Mouse (Mus musculus): ENCODE measurements around the gene Fv1. TPM values are rescaled to one million over a fixed set of nuclear protein-coding genes. Genes with fewer than 3 reads are reported as not detected.
"Not testable (repeated sequence)": the region's sequence is repeated elsewhere in the genome, so short reads cannot be mapped to it uniquely, and the experiment has no call there.

Gene Fv1
- polyA plus RNA-seq, 1 experiment = 1.0 TPM

DNA sequence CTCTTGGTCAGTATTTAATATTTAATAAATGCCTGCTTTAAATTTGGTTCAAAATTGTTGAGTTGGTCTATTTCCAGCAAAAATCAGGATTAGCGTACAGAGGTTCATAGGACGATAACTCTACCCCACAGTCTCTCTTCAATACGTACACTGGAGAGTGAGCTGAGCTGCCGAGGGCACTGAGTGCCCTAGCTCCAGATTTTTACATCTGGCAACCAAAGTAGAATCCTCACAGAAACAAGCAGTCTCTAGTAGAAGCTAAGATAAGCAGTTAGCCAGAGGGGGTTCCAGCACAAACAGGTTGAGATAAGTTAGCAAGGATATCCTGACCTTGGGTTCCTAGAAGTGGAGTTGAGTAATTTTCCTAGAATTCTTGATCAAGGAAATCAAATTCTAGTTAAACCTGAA, 20.2 kb upstream of the Fv1 start:
- Histone ChIP-seq H3K4me3 (ENCODE audit: insufficient read depth, low read depth, low read length) (peak overlapping the region; percentile 100), H3K27me3 (replicated peaks; ENCODE audit: control insufficient read depth, insufficient read depth, low read length) (no peaks in the 10 kb centered on the region), H3K36me3 (ENCODE audit: control insufficient read depth, insufficient read depth, low read length) (peaks cover 4% of the 10 kb centered on the region), H3K4me1 (ENCODE audit: control insufficient read depth, insufficient read depth, low read length) (peaks cover 9% of the 10 kb centered on the region; the same call in 1 of the 2 replicates), H3K27ac (ENCODE audit: insufficient read depth, low read depth, low read length) (peak overlapping the region; percentile 82)
- WGBS = 1% methylated on average over 4 of the region's 4 CpGs
- no peak for DNase-seq
- TF ChIP-seq POLR2A (IDR thresholded peaks at IDR 0.05; ENCODE audit: low read depth, low read length) (no peak), CTCF (conservative IDR thresholded peaks at IDR 0.05; ENCODE audit: insufficient read depth, insufficient read length, low read depth, low read length) (no peak)

DNA sequence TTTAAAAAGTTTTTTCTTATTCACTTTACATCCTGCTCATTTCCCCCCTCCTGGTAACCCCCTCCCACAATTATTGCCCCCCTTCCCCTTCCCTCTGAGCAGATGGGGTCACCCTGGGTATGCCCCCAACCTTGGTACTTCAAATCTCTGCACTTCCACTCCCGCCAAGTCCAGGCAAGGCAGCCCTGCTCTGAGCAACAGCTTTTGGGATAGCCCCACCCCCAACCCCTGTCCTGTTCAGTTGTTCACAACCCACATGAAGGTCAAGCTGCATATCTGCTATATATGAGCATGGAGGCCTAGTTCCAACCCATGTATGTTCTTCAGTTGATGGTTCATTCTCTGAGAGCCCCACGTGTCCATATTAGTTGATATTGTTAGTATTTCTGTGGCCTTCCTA, 18.0 kb upstream of the Fv1 start:
- WGBS = 75% methylated on average over 2 of the region's 2 CpGs
- no peak for TF ChIP-seq CTCF (conservative IDR thresholded peaks at IDR 0.05; ENCODE audit: insufficient read depth, insufficient read length, low read depth, low read length)
- no peak for TF ChIP-seq POLR2A (IDR thresholded peaks at IDR 0.05; ENCODE audit: low read depth, low read length)
- Histone ChIP-seq H3K4me3 (ENCODE audit: insufficient read depth, low read depth, low read length) (no peak overlapping the region), H3K4me1 (ENCODE audit: control insufficient read depth, insufficient read depth, low read length) (peaks cover 9% of the 10 kb centered on the region; the same call in 1 of the 2 replicates), H3K27me3 (replicated peaks; ENCODE audit: control insufficient read depth, insufficient read depth, low read length) (no peaks in the 10 kb centered on the region), H3K27ac (ENCODE audit: insufficient read depth, low read depth, low read length) (no peak overlapping the region), H3K36me3 (ENCODE audit: control insufficient read depth, insufficient read depth, low read length) (no peaks in the 10 kb centered on the region)
- DNase-seq = no peak

DNA sequence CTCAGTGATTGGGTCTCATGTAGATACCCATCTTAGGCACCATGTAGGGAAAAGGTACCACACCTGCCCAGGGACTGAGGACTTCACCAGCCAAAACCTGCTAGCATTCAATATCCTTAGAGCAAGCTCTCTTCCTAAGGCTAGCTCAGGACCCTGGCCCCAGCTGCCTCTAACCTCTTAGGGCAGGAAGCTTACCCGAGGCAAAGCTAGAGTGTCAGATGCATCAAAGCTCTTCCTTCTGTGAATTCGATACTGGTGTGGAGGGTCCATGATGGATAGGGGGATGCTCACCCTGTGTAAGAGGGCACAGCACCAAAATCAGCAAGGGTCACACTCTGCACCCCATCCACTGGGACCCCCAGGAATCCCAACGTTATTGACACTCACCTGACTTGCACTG, 6.7 kb upstream of the Fv1 start:
- WGBS = 82% methylated on average over 3 of the region's 3 CpGs
- H3K36me3 ChIP-seq (ENCODE audit: control insufficient read depth, insufficient read depth, low read length) = no peaks in the 10 kb centered on the region
- TF ChIP-seq POLR2A (IDR thresholded peaks at IDR 0.05; ENCODE audit: low read depth, low read length) = no peak
- TF ChIP-seq CTCF (conservative IDR thresholded peaks at IDR 0.05; ENCODE audit: insufficient read depth, insufficient read length, low read depth, low read length) = no peak

DNA sequence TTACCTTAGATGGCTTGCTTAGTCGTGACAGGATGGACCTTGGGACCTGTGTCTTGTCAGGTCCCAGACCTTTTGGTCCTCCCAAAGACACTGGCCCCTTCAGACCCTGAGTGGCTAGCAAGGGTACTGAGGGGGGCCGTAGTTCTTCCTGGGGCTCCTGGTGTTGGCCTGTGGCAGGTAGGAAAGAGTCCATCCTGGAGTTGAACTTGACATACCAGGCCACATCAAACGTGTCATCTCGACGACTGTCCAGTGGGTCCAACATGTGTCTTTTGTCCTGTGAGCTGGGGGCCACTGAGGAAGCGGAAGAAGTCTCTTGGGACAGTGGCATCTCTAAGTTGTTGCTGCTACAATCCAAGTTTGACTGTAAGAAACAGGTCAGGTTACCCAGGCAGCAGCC, 3.1 kb upstream of the Fv1 start:
- Histone ChIP-seq H3K27ac (ENCODE audit: insufficient read depth, low read depth, low read length) (no peak overlapping the region), H3K4me3 (ENCODE audit: insufficient read depth, low read depth, low read length) (no peak overlapping the region), H3K27me3 (replicated peaks; ENCODE audit: control insufficient read depth, insufficient read depth, low read length) (no peaks in the 10 kb centered on the region), H3K4me1 (ENCODE audit: control insufficient read depth, insufficient read depth, low read length) (peaks cover 7% of the 10 kb centered on the region), H3K36me3 (ENCODE audit: control insufficient read depth, insufficient read depth, low read length) (no peaks in the 10 kb centered on the region)
- TF ChIP-seq CTCF (conservative IDR thresholded peaks at IDR 0.05; ENCODE audit: insufficient read depth, insufficient read length, low read depth, low read length) (no peak), POLR2A (IDR thresholded peaks at IDR 0.05; ENCODE audit: low read depth, low read length) (no peak)
- 88% methylated on average over 6 of the region's 6 CpGs for WGBS
- DNase-seq = no peak

More for the DNA sequence above, 6.7 kb upstream of the Fv1 start:
- DNase-seq = no peak
- Histone ChIP-seq H3K27ac (ENCODE audit: insufficient read depth, low read depth, low read length) (no peak overlapping the region), H3K4me3 (ENCODE audit: insufficient read depth, low read depth, low read length) (no peak overlapping the region), H3K27me3 (replicated peaks; ENCODE audit: control insufficient read depth, insufficient read depth, low read length) (no peaks in the 10 kb centered on the region), H3K4me1 (ENCODE audit: control insufficient read depth, insufficient read depth, low read length) (no peaks in the 10 kb centered on the region)

DNA sequence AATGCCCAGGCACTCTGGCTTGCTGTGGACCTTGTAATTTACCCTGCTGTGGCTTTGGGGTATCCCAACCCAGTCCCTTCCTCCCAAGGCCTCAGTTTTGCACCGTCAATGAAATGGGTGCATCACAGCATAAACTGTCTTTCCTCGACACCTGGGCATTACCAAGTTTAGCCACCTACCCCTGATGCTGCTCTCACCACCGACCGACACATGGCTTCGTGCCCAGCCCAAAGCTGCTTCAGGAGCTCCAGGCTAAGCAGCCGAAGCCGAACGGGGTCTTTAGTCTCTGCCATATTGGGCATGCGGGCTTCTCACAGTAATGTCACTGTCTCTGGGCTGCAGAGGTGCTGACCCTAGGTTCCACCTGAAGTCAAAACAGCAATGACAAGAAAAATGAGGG, 2.7 kb upstream of the Fv1 start:
- no peaks in the 10 kb centered on the region for H3K36me3 ChIP-seq (ENCODE audit: control insufficient read depth, insufficient read depth, low read length)
- no peak overlapping the region for H3K4me3 ChIP-seq (ENCODE audit: insufficient read depth, low read depth, low read length)
- TF ChIP-seq CTCF (conservative IDR thresholded peaks at IDR 0.05; ENCODE audit: insufficient read depth, insufficient read length, low read depth, low read length) (no peak), POLR2A (IDR thresholded peaks at IDR 0.05; ENCODE audit: low read depth, low read length) (no peak)
- H3K27me3 ChIP-seq (replicated peaks; ENCODE audit: control insufficient read depth, insufficient read depth, low read length) = no peaks in the 10 kb centered on the region
- WGBS = 95% methylated on average over 9 of the region's 9 CpGs
- H3K27ac ChIP-seq (ENCODE audit: insufficient read depth, low read depth, low read length) = no peak overlapping the region
- DNase-seq = no peak
- peaks cover 7% of the 10 kb centered on the region for H3K4me1 ChIP-seq (ENCODE audit: control insufficient read depth, insufficient read depth, low read length)

DNA sequence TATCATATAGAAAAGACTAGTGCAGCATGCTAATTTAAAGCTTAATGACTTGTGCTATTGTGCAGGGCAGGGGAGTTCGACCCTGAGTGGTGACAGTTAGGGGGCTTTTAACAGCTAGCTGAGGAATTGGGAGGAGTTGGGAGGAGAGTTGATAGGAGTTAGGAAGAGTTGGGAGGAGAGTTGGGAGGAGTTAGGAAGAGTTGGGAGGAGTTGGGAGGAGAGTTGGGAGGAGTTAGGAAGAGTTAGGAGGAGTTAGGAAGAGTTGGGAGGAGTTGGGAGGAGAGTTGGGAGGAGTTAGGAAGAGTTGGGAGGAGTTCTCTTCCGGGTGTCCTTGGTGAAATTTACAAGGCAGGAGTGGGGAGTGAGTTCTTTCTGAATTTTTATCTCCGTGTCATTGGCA, 2.0 kb upstream of the Fv1 start:
- H3K27me3 ChIP-seq (replicated peaks; ENCODE audit: control insufficient read depth, insufficient read depth, low read length); H3K4me1 ChIP-seq (ENCODE audit: control insufficient read depth, insufficient read depth, low read length); H3K36me3 ChIP-seq (ENCODE audit: control insufficient read depth, insufficient read depth, low read length); H3K4me3 ChIP-seq (ENCODE audit: insufficient read depth, low read depth, low read length); H3K27ac ChIP-seq (ENCODE audit: insufficient read depth, low read depth, low read length): not testable (repeated sequence)
- 24% methylated on average over 3 of the region's 3 CpGs for WGBS
- DNase-seq = peak; percentile 24

DNA sequence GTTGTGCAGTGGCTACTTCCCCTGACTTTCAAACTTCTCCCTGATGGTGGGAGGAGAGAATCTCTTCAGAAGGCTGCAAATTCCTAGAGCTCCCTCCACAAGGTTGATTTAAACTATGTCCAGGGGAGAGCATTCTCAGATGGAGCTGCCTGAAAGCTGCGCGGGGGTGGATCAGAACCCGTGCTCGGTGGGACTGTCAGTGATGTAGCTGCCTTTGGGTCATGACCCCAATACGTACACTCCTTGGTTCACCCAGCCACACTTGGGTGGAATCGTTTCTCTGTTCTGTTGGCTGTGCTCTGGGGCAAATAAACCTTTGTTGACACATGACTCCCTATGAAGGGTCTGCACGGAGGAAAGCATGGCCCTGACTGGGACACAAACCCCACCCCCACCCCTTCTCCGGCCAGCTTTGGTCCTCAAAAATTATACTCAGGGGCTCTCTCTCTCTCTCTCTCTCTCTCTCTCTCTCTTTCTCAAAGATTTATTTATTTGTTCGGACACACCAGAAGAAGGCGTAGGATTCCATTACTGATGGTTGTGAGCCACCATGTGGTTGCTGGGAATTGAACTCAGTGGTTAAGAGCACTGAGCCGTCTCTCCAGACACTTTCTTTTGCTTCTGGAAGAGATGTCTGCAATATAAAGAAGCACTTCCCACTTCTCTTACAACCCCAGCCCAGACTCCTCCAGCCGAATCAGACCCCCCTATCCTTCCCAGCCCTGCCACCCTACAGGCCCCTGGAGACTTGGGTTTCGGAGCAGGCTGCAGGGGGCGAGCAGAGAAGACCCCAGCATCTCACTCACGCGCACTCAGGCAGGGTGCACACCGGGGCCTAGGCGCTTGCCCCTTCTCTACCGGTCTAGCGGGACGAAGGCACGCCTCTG, 973 bp upstream of the Fv1 start:
- TF ChIP-seq CTCF (conservative IDR thresholded peaks at IDR 0.05; ENCODE audit: insufficient read depth, insufficient read length, low read depth, low read length) = no peak
- TF ChIP-seq POLR2A (IDR thresholded peaks at IDR 0.05; ENCODE audit: low read depth, low read length) = no peak
- Histone ChIP-seq H3K4me1 (ENCODE audit: control insufficient read depth, insufficient read depth, low read length) (peaks cover 7% of the 10 kb centered on the region), H3K27me3 (replicated peaks; ENCODE audit: control insufficient read depth, insufficient read depth, low read length) (no peaks in the 10 kb centered on the region), H3K4me3 (ENCODE audit: insufficient read depth, low read depth, low read length) (peak overlapping the region; percentile 90), H3K36me3 (ENCODE audit: control insufficient read depth, insufficient read depth, low read length) (no peaks in the 10 kb centered on the region), H3K27ac (ENCODE audit: insufficient read depth, low read depth, low read length) (peak overlapping the region; percentile 11; the same call in 1 of the 2 replicates)
- DNase-seq = peak; percentile 33
- 2% methylated on average over 22 of the region's 22 CpGs for WGBS
